Mouse (Mus musculus) midbrain, embryonic 14.5 days (tissue): ENCODE measurements around the gene Cwc22. TPM values are rescaled to one million over a fixed set of nuclear protein-coding genes. Genes with fewer than 3 reads are reported as not detected.

Experiments used
- ATAC-seq: fragments of 200-750 bp; cut with Nextera tagmentation; 2 replicates; pipeline ENCODE4 v1.8.0; 2017; ENCODE audit warnings: moderate number of reproducible peaks, moderate library complexity; ENCODE audit not compliant: low FRiP score, low TSS enrichment
- DNase-seq: peaks from one replicate; pipeline ENCODE4 v3.0.0-alpha.2; 2015
- H3K27ac ChIP-seq: fragments of 300-500 bp; sonication (generic); replicated peaks from 2 replicates; pipeline ENCODE4 v1.5.1; 2014; ENCODE audit warnings: mild to moderate bottlenecking, low read depth, low read length, moderate library complexity
- H3K27me3 ChIP-seq: fragments of 300-500 bp; sonication (generic); 2 replicates; pipeline ENCODE4 v1.6.1; 2014; ENCODE audit warnings: low read length, control low read depth, mixed read lengths; ENCODE audit not compliant: control insufficient read depth, insufficient read depth
- H3K36me3 ChIP-seq: fragments of 300-500 bp; sonication (generic); 2 replicates; pipeline ENCODE4 v1.6.1; 2014; ENCODE audit warnings: low read length, control low read depth; ENCODE audit not compliant: control insufficient read depth, insufficient read depth
- H3K4me1 ChIP-seq: fragments of 300-500 bp; sonication (generic); 2 replicates; pipeline ENCODE4 v1.6.1; 2014; ENCODE audit warnings: mild to moderate bottlenecking, antibody characterized with exemption, low read length, control low read depth; ENCODE audit not compliant: control insufficient read depth, insufficient read depth
- H3K4me2 ChIP-seq: fragments of 300-500 bp; sonication (generic); 2 replicates; pipeline ENCODE4 v1.6.1; 2014; ENCODE audit warnings: mild to moderate bottlenecking, low read length, moderate library complexity
- H3K4me3 ChIP-seq: fragments of 300-500 bp; sonication (generic); replicated peaks from 2 replicates; pipeline ENCODE4 v1.5.1; 2014; ENCODE audit warnings: low read depth, low read length
- H3K9ac ChIP-seq: fragments of 300-500 bp; sonication (generic); replicated peaks from 2 replicates; pipeline ENCODE4 v1.6.1; 2014; ENCODE audit warnings: mild to moderate bottlenecking, low read length, moderate library complexity
- H3K9me3 ChIP-seq: fragments of 300-500 bp; sonication (generic); 2 replicates; pipeline ENCODE4 v1.6.1; 2016; ENCODE audit warnings: low read length, control low read depth, mixed read lengths; ENCODE audit not compliant: control insufficient read depth
- WGBS: fragments of 180-500 bp; shearing (Covaris S2); extraction: QIAGEN DNeasy Blood & Tissue Kit; methylation state at CpG from one replicate; pipeline ENCODE4 v1.1.7; 2014; 5-methylcytosine and 5-hydroxymethylcytosine counted together
- polyA plus RNA-seq: library from polyadenylated mRNA; unstranded; fragments of >200 nt; fragmentation: Nextera tagmentation; extraction: Ambion mirVana; gene quantifications from 2 replicates; pipeline ENCODE4 v1.2.1, GENCODE M21; 2014

Gene Cwc22
- polyA plus RNA-seq, 1 experiment from 2014 or later, result 26.6 TPM

- Histone ChIP-seq H3K27ac (no peak overlapping the region), H3K9me3 (no peaks in the 10 kb centered on the region; the same call in 1 of the 2 replicates), H3K27me3 (no peaks in the 10 kb centered on the region), H3K9ac (no peak overlapping the region), H3K36me3 (no peaks in the 10 kb centered on the region), H3K4me2 (no peak overlapping the region), H3K4me1 (no peaks in the 10 kb centered on the region), H3K4me3 (no peak overlapping the region)
- 94% methylated on average over 4 of the region's 4 CpGs for WGBS
- ATAC-seq (no peak), DNase-seq (no peak)
Measured at GRCm38 (mm10) chr2:77887166-77887565, 59.0 kb downstream of the Cwc22 start.

DNA sequence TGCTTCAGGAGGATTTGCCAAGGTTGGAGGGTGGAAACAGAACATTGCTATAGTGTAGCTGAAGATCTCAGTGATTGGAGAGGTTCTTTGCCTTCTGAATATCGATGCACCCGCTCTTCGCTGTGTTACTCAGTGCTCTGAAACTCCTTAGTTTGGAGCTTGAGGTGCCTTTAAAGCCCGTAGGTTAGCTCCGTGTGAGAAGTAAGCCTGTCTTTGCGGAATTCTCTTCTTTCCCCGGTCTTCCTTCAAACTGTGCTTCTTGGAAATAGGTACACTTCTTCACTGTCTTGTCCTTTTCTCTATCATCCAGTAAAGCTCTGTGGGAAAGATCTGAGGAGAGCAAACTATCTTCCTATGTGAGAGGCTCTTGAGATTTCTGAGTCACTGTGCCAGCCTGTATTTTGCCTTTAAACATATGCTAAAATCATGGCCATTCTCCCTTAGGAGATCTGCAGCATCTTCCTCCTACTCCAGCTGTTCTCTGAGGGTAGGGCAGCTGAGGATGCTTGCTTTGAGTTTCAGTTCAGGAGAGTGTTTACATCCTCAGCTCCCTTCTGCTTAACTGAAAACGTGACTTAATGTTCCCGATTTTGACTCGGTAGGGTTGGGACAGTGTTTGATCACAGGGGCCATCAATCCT, 60.6 kb downstream of the Cwc22 start:
- H3K9ac ChIP-seq, result no peak overlapping the region
- H3K4me1 ChIP-seq, result no peaks in the 10 kb centered on the region
- H3K4me3 ChIP-seq, result no peak overlapping the region
- no peak overlapping the region for H3K4me2 ChIP-seq
- H3K36me3 ChIP-seq, result no peaks in the 10 kb centered on the region
- DNase-seq (no peak), ATAC-seq (no peak)
- no peaks in the 10 kb centered on the region for H3K27me3 ChIP-seq
- 93% methylated on average over 10 of the region's 10 CpGs for WGBS
- no peaks in the 10 kb centered on the region for H3K9me3 ChIP-seq
- no peak overlapping the region for H3K27ac ChIP-seq

- H3K4me1 ChIP-seq, result no peaks in the 10 kb centered on the region
- no peaks in the 10 kb centered on the region for H3K36me3 ChIP-seq
- no peak overlapping the region for H3K27ac ChIP-seq
- 92% methylated on average over 6 of the region's 6 CpGs for WGBS
- no peak overlapping the region for H3K4me3 ChIP-seq
- no peak overlapping the region for H3K9ac ChIP-seq
- H3K4me2 ChIP-seq, result no peak overlapping the region
- no peaks in the 10 kb centered on the region for H3K9me3 ChIP-seq
- no peak for DNase-seq
- H3K27me3 ChIP-seq, result no peaks in the 10 kb centered on the region
- no peak for ATAC-seq
Measured at GRCm38 (mm10) chr2:77885036-77885435, 61.1 kb downstream of the Cwc22 start.

DNA sequence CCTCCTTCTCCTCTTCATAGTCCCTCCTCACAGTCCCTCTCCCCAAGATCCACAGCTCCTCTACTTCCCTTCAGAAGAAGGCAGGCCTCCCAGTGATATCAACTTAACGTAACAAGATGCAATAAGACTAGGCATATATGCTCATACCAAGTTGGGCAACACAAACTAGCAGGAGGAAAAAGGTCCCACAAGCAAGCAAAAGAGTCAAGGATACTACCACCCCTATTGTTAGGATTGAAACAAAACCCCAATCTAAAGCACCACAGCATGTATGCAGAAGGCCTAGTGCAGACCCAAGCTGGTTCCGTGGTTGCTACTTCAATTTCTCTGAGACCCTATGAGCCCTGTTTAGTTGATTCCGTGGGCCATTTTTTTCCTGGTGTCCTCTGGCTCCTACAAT, 61.7 kb downstream of the Cwc22 start:
- Histone ChIP-seq H3K27ac (no peak overlapping the region), H3K36me3 (no peaks in the 10 kb centered on the region), H3K27me3 (no peaks in the 10 kb centered on the region), H3K4me3 (no peak overlapping the region), H3K4me1 (no peaks in the 10 kb centered on the region), H3K9me3 (no peaks in the 10 kb centered on the region), H3K4me2 (no peak overlapping the region), H3K9ac (no peak overlapping the region)
- ATAC-seq (no peak), DNase-seq (no peak)
- WGBS, result 93% methylated on average over 3 of the region's 3 CpGs

DNA sequence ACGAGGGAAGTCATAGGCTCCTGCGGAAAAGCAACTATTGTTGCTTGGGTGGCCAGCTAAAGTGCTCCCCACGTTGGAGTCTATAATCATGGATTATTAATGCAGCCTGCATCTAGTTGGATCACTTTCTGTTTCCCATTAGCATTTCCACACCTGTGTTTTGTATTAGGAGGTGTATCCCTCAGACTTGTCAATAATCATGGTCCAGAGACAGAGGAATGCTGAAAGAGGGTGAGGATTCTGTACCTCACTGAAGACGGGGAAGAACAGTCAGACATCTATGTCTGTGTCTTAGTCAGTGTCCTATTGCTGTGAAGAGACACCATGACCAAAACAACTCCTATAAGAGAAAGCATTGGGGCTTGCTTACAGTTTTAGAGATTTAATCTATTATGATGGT, 63.2 kb downstream of the Cwc22 start:
- Histone ChIP-seq H3K4me3 (no peak overlapping the region), H3K27me3 (no peaks in the 10 kb centered on the region), H3K9me3 (no peaks in the 10 kb centered on the region), H3K36me3 (no peaks in the 10 kb centered on the region), H3K4me1 (no peaks in the 10 kb centered on the region), H3K9ac (no peak overlapping the region), H3K4me2 (no peak overlapping the region), H3K27ac (no peak overlapping the region)
- 84% methylated on average over 4 of the region's 4 CpGs for WGBS
- ATAC-seq (no peak), DNase-seq (no peak)

- H3K9ac ChIP-seq, result no peak overlapping the region
- H3K27ac ChIP-seq, result no peak overlapping the region
- H3K4me1 ChIP-seq, result no peaks in the 10 kb centered on the region
- DNase-seq (no peak), ATAC-seq (no peak)
- 92% methylated on average over 5 of the region's 5 CpGs for WGBS
- no peak overlapping the region for H3K4me3 ChIP-seq
- no peaks in the 10 kb centered on the region for H3K36me3 ChIP-seq
- no peaks in the 10 kb centered on the region for H3K27me3 ChIP-seq
- H3K4me2 ChIP-seq, result no peak overlapping the region
- no peaks in the 10 kb centered on the region for H3K9me3 ChIP-seq
Measured at GRCm38 (mm10) chr2:77881301-77882199, 64.6 kb downstream of the Cwc22 start.

DNA sequence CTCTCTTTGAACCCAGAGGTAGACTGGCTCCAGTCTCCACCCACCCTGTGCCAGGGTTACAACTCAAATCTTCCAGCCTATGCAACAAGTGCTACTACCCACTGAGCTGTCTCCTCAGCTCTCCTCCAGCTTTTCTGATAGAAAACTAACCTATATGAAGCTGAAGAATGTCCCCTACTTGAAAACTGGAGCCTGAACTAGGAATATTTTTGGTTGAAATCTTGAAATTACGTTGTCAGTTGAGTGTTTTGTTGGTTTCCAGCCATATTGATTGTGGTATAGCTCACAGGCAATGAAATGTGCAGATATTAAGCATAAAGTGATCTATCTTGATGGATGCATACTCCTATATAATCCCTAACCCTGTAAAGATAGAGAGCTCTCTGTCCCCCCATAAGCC, 65.8 kb downstream of the Cwc22 start:
- Histone ChIP-seq H3K4me3 (no peak overlapping the region), H3K9ac (no peak overlapping the region), H3K36me3 (no peaks in the 10 kb centered on the region), H3K4me1 (no peaks in the 10 kb centered on the region), H3K9me3 (no peaks in the 10 kb centered on the region), H3K27ac (no peak overlapping the region), H3K27me3 (no peaks in the 10 kb centered on the region), H3K4me2 (no peak overlapping the region)
- ATAC-seq (no peak), DNase-seq (no peak)
- 71% methylated on average over 1 of the region's 1 CpGs for WGBS

GRCm38 (mm10) chr2:77879736-77880135, 66.4 kb downstream of the Cwc22 start:
- ATAC-seq (no peak), DNase-seq (no peak)
- H3K9me3 ChIP-seq, result no peaks in the 10 kb centered on the region
- no peak overlapping the region for H3K9ac ChIP-seq
- no peaks in the 10 kb centered on the region for H3K36me3 ChIP-seq
- no peaks in the 10 kb centered on the region for H3K4me1 ChIP-seq
- no peak overlapping the region for H3K4me3 ChIP-seq
- WGBS, result 76% methylated on average over 5 of the region's 5 CpGs
- H3K27ac ChIP-seq, result no peak overlapping the region
- no peak overlapping the region for H3K4me2 ChIP-seq
- no peaks in the 10 kb centered on the region for H3K27me3 ChIP-seq
